Mouse (Mus musculus): ENCODE measurements at regions not wholly inside any gene's neighbourhood (a gene's known extent, or its start where the extent isn't known, plus 50 kb on each side); places are given as distances from the start of the nearest gene placed in this dataset.

GRCm38 (mm10) chr4:81841642-81842494, 399.3 kb upstream of the Mpdz start:
- Histone ChIP-seq H3K9ac (ENCODE audit: control insufficient read depth, low read depth, low read length, poor library complexity, severe bottlenecking) (no peak overlapping the region), H3K27ac (ENCODE audit: control insufficient read depth, low read depth, low read length) (no peak overlapping the region), H3K36me3 (ENCODE audit: control insufficient read depth in 1 of 2, insufficient read depth in 2 of 2, low read length in 2 of 2) (no peaks in the 10 kb centered on the region), H3K27me3 (ENCODE audit: control insufficient read depth in 1 of 2, insufficient read depth in 2 of 2, low read length in 2 of 2) (no peaks in the 10 kb centered on the region), H3K4me3 (ENCODE audit: control insufficient read depth in 1 of 2, insufficient read depth in 1 of 2, low read depth in 2 of 2, low read length in 2 of 2) (no peak overlapping the region), H3K4me1 (ENCODE audit: control insufficient read depth in 1 of 2, insufficient read depth in 2 of 2, low read length in 2 of 2) (no peaks in the 10 kb centered on the region), H3K9me3 (replicated peaks; ENCODE audit: insufficient read depth, low read length) (no peaks in the 10 kb centered on the region), H3K79me2 (ENCODE audit: control insufficient read depth, insufficient read depth, low read length, poor library complexity) (no peaks in the 10 kb centered on the region)
- DNase-seq (ENCODE audit: low read depth, low spot score): no peak
- TF ChIP-seq MXI1 (IDR thresholded peaks at IDR 0.05; ENCODE audit: low read depth, low read length): no peak
- TF ChIP-seq POLR2A (IDR thresholded peaks at IDR 0.05; ENCODE audit: control insufficient read depth in 1 of 2, insufficient read depth in 1 of 2, low read depth in 1 of 2, low read length in 2 of 2, poor library complexity in 1 of 2): no peak
- no peak for TF ChIP-seq SIN3A (IDR thresholded peaks at IDR 0.05; ENCODE audit: low read length)

GRCm38 (mm10) chr4:81829972-81830371, 387.4 kb upstream of the Mpdz start:
- no peak overlapping the region for H3K27ac ChIP-seq (ENCODE audit: control insufficient read depth, low read depth, low read length)
- no peak for DNase-seq (ENCODE audit: low read depth, low spot score)
- TF ChIP-seq MAX (IDR thresholded peaks at IDR 0.05; ENCODE audit: low read length): no peak
- no peak for TF ChIP-seq GABPA (IDR thresholded peaks at IDR 0.05; ENCODE audit: low read depth, low read length)
- TF ChIP-seq USF1 (IDR thresholded peaks at IDR 0.05; ENCODE audit: low read depth, low read length): no peak
- no peak for TF ChIP-seq SMC3 (IDR thresholded peaks at IDR 0.05; ENCODE audit: low read depth, low read length)
- TF ChIP-seq EP300 (IDR thresholded peaks at IDR 0.05; ENCODE audit: low read depth in 1 of 2, low read length in 2 of 2): no peak
- no peak for TF ChIP-seq MAZ (IDR thresholded peaks at IDR 0.05; ENCODE audit: low read depth, low read length)
- TF ChIP-seq NELFE (IDR thresholded peaks at IDR 0.05; ENCODE audit: low read depth, low read length): no peak
- TF ChIP-seq MEF2A (IDR thresholded peaks at IDR 0.05; ENCODE audit: extremely low read depth, insufficient replicate concordance, low read depth, low read length, poor library complexity, severe bottlenecking): no peak
- no peak for TF ChIP-seq CTCF (IDR thresholded peaks at IDR 0.05 in 2 of 3, conservative IDR thresholded peaks at IDR 0.05 in 1 of 3; ENCODE audit: control insufficient read depth in 1 of 3, insufficient read depth in 1 of 3, low read depth in 2 of 3, low read length in 3 of 3, poor library complexity in 1 of 3, severe bottlenecking in 1 of 3)
- no peak for TF ChIP-seq ZMIZ1 (IDR thresholded peaks at IDR 0.05; ENCODE audit: low read depth, low read length)
- no peak for TF ChIP-seq POLR2AphosphoS2 (IDR thresholded peaks at IDR 0.05; ENCODE audit: low read length)
- no peak for TF ChIP-seq NRF1 (IDR thresholded peaks at IDR 0.05; ENCODE audit: insufficient read depth, low read depth, low read length, poor library complexity, severe bottlenecking)
- TF ChIP-seq ZC3H11A (IDR thresholded peaks at IDR 0.05; ENCODE audit: low read depth, low read length): no peak
- TF ChIP-seq MYC (IDR thresholded peaks at IDR 0.05; ENCODE audit: low read depth, low read length): no peak
- no peak for TF ChIP-seq JUND (IDR thresholded peaks at IDR 0.05; ENCODE audit: low read depth, low read length)
- TF ChIP-seq SIN3A (IDR thresholded peaks at IDR 0.05; ENCODE audit: low read length): no peak
- H3K36me3 ChIP-seq (ENCODE audit: control insufficient read depth in 1 of 2, insufficient read depth in 2 of 2, low read length in 2 of 2): no peaks in the 10 kb centered on the region
- H3K79me2 ChIP-seq (ENCODE audit: control insufficient read depth, insufficient read depth, low read length, poor library complexity): no peaks in the 10 kb centered on the region
- H3K27me3 ChIP-seq (ENCODE audit: control insufficient read depth in 1 of 2, insufficient read depth in 2 of 2, low read length in 2 of 2): no peaks in the 10 kb centered on the region
- no peak overlapping the region for H3K4me3 ChIP-seq (ENCODE audit: control insufficient read depth in 1 of 2, insufficient read depth in 1 of 2, low read depth in 2 of 2, low read length in 2 of 2)
- H3K9me3 ChIP-seq (replicated peaks; ENCODE audit: insufficient read depth, low read length): no peaks in the 10 kb centered on the region
- H3K4me1 ChIP-seq (ENCODE audit: control insufficient read depth in 1 of 2, insufficient read depth in 2 of 2, low read length in 2 of 2): no peaks in the 10 kb centered on the region
- H3K9ac ChIP-seq (ENCODE audit: control insufficient read depth, low read depth, low read length, poor library complexity, severe bottlenecking): no peak overlapping the region

Measured in MEL (cell line).